Mouse (Mus musculus) cerebellum, adult 2 months (tissue): ENCODE results near the gene Spred2. TPM values are rescaled to one million over a fixed set of nuclear protein-coding genes. Genes with fewer than 3 reads are reported as not detected.

Experiments used
- DNase-seq, 2 experiments: peaks; one replicate each; pipeline ENCODE4 v3.0.0; 2021
- H3K27ac ChIP-seq: fragments of 200-500 bp; 2 replicates; pipeline ENCODE4 v1.5.1; 2012; ENCODE audit warnings: low read length, control low read depth, inconsistent platforms; ENCODE audit not compliant: insufficient read depth
- H3K27me3 ChIP-seq: fragments of 200-500 bp; 2 replicates; pipeline ENCODE4 v1.6.1; 2012; ENCODE audit warnings: inconsistent platforms, mild to moderate bottlenecking, low read length, moderate library complexity; ENCODE audit not compliant: control insufficient read depth, insufficient read depth
- H3K4me1 ChIP-seq: fragments of 200-500 bp; 2 replicates; pipeline ENCODE4 v1.6.1; 2011; ENCODE audit warnings: low read length; ENCODE audit not compliant: control insufficient read depth, insufficient read depth
- H3K4me3 ChIP-seq: fragments of 200-500 bp; replicated peaks from 2 replicates; pipeline ENCODE3; 2011; ENCODE audit warnings: mild to moderate bottlenecking, low read depth, low read length, control low read depth; ENCODE audit not compliant: insufficient read depth
- CTCF ChIP-seq: fragments of 200-500 bp; IDR thresholded peaks from 2 replicates; pipeline ENCODE4 v1.5.1; 2011; ENCODE audit warnings: low read depth, mild to moderate bottlenecking, control low read depth, low read length, moderate library complexity, borderline replicate concordance; ENCODE audit not compliant: insufficient read depth
- POLR2A ChIP-seq: fragments of 200-500 bp; IDR thresholded peaks from 2 replicates; pipeline ENCODE4 v1.6.1; 2011; ENCODE audit warnings: low read length, control low read depth, borderline replicate concordance; ENCODE audit not compliant: insufficient read depth
- WGBS: fragments of 180-500 bp; shearing (Covaris S2); methylation state at CpG from one replicate; pipeline ENCODE4 v1.1.7; 2018; 5-methylcytosine and 5-hydroxymethylcytosine counted together
- polyA plus RNA-seq: library from polyadenylated mRNA; depleted of rRNA; stranded (reverse); fragments of >200 nt; gene quantifications from 2 replicates; pipeline ENCODE4 v1.2.3, GENCODE M21; 2012

Gene Spred2
- polyA plus RNA-seq, 1 experiment: 40.3 TPM

DNA sequence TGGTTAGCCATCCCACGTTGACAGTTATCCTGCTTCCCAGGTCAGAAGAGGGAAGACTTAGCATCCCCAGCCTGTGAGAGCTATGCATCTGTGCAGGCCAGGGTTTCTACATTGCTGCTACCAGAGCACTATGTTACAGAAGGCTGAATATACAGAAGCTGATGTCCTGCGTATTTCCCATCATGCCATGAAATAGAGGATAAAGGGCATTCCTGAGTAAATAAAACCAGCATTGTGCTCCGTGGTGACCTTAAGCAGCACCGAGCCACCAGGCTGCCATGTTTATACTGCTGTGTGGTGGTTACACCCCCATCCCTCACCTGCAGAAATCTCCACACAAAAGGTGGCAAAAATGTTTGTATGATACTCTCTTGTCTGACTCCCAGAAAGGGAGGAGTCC, 78.7 kb downstream of the Spred2 start:
- Histone ChIP-seq H3K4me1 (peaks cover 9% of the 10 kb centered on the region), H3K27me3 (no peaks in the 10 kb centered on the region), H3K4me3 (no peak overlapping the region), H3K27ac (no peak overlapping the region)
- DNase-seq: no peak
- TF ChIP-seq POLR2A (no peak), CTCF (no peak)
- 87% methylated on average over 4 of the region's 4 CpGs for WGBS

DNA sequence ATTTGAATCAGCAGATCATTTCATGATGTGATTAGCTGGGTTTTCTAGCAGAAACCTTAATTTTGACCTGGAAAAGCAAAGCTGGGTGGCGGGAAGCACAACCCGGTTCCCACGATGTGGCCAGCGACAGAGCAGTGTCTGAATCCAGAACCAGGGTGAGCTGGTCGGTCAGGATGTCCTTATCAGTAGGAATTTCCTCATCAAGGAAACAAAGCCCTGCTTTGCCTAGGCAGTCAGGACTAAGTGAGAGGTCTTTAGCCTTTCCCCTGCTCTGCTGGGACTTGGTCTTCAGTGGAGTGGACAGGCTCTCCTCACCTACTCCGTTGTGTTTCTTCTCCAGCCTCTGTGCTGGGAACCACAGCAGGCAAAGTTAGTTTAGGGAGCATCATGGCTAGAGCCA, 83.5 kb downstream of the Spred2 start:
- Histone ChIP-seq H3K27ac (no peak overlapping the region), H3K27me3 (no peaks in the 10 kb centered on the region), H3K4me3 (no peak overlapping the region), H3K4me1 (peaks cover 13% of the 10 kb centered on the region)
- no peak for TF ChIP-seq POLR2A
- TF ChIP-seq CTCF: no peak
- no peak for DNase-seq
- WGBS: 88% methylated on average over 6 of the region's 6 CpGs

DNA sequence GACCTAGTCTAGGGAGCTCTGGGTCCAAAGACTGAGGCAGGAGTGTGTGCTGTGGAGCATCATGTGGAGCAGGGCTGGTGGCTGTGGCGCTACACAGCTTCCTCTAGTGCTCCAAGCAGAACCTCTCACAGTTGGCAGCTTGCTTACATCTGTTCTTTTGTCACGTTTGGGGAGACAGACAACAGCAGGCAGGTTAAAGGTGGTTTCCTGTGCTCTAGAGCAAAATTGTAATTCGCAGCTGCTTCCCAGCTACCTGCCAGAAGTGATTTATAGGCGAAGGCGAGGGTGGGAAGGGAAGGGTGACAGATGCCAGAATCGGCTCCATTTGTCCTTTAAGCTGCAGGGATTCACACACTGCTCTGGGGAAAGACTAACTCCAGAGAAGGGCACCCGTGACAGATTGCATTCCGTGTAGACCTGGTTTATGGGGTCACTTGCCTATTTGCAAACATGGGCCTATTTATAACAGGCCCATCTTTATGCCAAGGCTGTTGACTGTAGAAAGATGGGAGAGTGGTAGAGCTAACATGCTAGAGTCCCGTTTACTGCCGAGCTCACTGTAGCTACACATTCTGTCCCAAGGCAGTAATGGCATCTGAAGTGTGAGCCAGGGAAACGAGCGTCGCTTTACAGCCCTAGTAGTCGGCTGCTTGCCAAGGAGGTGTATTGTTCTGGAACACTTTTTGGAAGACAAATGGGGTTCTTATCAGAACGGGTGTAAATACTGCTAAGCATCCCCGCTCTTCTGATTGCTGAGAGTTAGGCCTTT, 87.2 kb downstream of the Spred2 start:
- H3K4me3 ChIP-seq: no peak overlapping the region
- DNase-seq: peak; percentile 54 to 62
- TF ChIP-seq CTCF: no peak
- no peak for TF ChIP-seq POLR2A
- 13% methylated on average over 16 of the region's 16 CpGs for WGBS
- peaks cover 13% of the 10 kb centered on the region for H3K4me1 ChIP-seq
- peak overlapping the region; percentile 57 for H3K27ac ChIP-seq
- no peaks in the 10 kb centered on the region for H3K27me3 ChIP-seq

- Histone ChIP-seq H3K27ac (no peak overlapping the region), H3K4me3 (no peak overlapping the region), H3K27me3 (no peaks in the 10 kb centered on the region), H3K4me1 (peaks cover 13% of the 10 kb centered on the region)
- no peak for DNase-seq
- WGBS: 93% methylated on average over 3 of the region's 3 CpGs
- TF ChIP-seq CTCF (no peak), POLR2A (no peak)
Observed at GRCm38 (mm10) chr11:20013366-20013765, 89.2 kb downstream of the Spred2 start.

GRCm38 (mm10) chr11:20017937-20018336, 93.8 kb downstream of the Spred2 start:
- DNase-seq: no peak
- H3K27me3 ChIP-seq: no peaks in the 10 kb centered on the region
- no peaks in the 10 kb centered on the region for H3K4me1 ChIP-seq
- H3K27ac ChIP-seq: no peak overlapping the region
- no peak for TF ChIP-seq CTCF
- WGBS: 96% methylated on average over 13 of the region's 13 CpGs
- H3K4me3 ChIP-seq: no peak overlapping the region

GRCm38 (mm10) chr11:20018905-20019304, 94.7 kb downstream of the Spred2 start:
- Histone ChIP-seq H3K27me3 (no peaks in the 10 kb centered on the region), H3K4me1 (no peaks in the 10 kb centered on the region), H3K27ac (no peak overlapping the region), H3K4me3 (no peak overlapping the region)
- DNase-seq: no peak
- TF ChIP-seq POLR2A (no peak), CTCF (no peak)
- WGBS: 99% methylated on average over 2 of the region's 2 CpGs

DNA sequence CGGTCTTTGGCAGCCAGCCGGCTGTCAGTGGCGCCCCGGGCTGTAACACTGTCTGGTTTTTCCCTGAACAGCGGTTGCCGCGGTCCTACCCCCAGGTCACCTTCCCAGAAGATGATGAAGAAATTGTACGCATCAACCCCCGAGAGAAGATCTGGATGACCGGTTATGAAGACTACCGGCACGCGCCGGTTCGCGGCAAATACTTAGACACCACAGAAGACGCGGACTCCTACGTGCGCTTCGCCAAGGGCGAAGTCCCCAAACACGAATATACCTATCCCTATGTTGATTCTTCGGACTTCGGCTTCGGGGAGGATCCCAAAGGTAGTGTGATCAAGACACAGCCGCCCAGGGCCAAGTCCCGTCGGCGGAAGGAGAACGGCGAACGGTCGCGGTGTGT, 96.5 kb downstream of the Spred2 start:
- DNase-seq: no peak
- H3K4me1 ChIP-seq: no peaks in the 10 kb centered on the region
- 98% methylated on average over 35 of the region's 35 CpGs for WGBS

DNA sequence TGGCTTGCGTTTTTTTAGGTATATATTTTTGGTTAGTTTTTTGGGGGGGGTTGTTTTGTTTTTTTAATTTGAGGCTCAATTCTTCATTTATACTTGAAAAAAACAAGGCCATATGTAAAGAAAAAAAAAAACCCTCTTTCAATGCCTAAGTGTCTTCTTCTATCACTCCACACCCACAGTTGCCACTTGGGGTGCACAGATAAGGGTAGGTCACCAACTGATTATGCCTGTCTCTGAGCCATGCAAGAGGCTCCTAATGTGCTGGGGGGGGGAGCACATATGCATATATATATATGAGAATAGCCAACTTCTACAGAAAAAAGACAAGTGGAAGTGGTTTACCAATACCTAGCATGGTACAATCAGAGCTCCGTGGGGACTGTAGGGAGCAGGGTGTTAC, 98.3 kb downstream of the Spred2 start:
- no peak for TF ChIP-seq CTCF
- no peak for TF ChIP-seq POLR2A
- WGBS: 87% methylated on average over 2 of the region's 2 CpGs

More for the DNA sequence above, 96.5 kb downstream of the Spred2 start:
- no peak overlapping the region for H3K4me3 ChIP-seq
- TF ChIP-seq POLR2A: no peak
- TF ChIP-seq CTCF: no peak
- no peaks in the 10 kb centered on the region for H3K27me3 ChIP-seq
- H3K27ac ChIP-seq: no peak overlapping the region

More for the DNA sequence above, 98.3 kb downstream of the Spred2 start:
- Histone ChIP-seq H3K4me1 (no peaks in the 10 kb centered on the region), H3K27me3 (no peaks in the 10 kb centered on the region), H3K27ac (no peak overlapping the region), H3K4me3 (no peak overlapping the region)
- DNase-seq: no peak
